Mouse (Mus musculus) layer of hippocampus, adult 18-20 months (tissue): ENCODE measurements around the gene Samd11. TPM values are rescaled to one million over a fixed set of nuclear protein-coding genes. Genes with fewer than 3 reads are reported as not detected.

Experiments
- DNase-seq, 2 experiments: peaks; one replicate each; pipeline ENCODE4 v3.0.0; 2022; ENCODE audit warnings: low spot score in 2 of 2
- long read RNA-seq: library from polyadenylated mRNA; stranded (forward); transcript quantifications from one replicate; pipeline ENCODE4 v2.0.0, GENCODE M21; 2021
- total RNA-seq, 2 experiments: library from RNA; stranded (reverse); gene quantifications; 2 replicates each; pipeline ENCODE4 v1.2.3; 2021

Samd11 gene
- 1 to 10 TPM; 4.5 to 5.6 TPM for total RNA-seq
- long read RNA-seq, partial matches to known transcripts: 0 of 4 reads
- long read RNA-seq, other reads (novel, unspliced or antisense): 4 of 4 reads

GRCm38 (mm10) chr4:156255078-156255839, at the start of gene Samd11:
Gene Samd11, minus strand, starts transcription at chr4:156255657.
- no peak for DNase-seq

- DNase-seq: no peak
Measured at GRCm38 (mm10) chr4:156254361-156255077, 938 bp downstream of the Samd11 start.

- DNase-seq: no peak
Measured at GRCm38 (mm10) chr4:156253043-156253442, 2.4 kb downstream of the Samd11 start.

GRCm38 (mm10) chr4:156252619-156253018, 2.8 kb downstream of the Samd11 start:
- DNase-seq: no peak

GRCm38 (mm10) chr4:156252140-156252539, 3.3 kb downstream of the Samd11 start:
- DNase-seq: no peak

GRCm38 (mm10) chr4:156251081-156251480, 4.4 kb downstream of the Samd11 start:
- DNase-seq: no peak

- DNase-seq: no peak
Measured at GRCm38 (mm10) chr4:156249567-156249966, 5.9 kb downstream of the Samd11 start.

GRCm38 (mm10) chr4:156236651-156237447, 18.6 kb downstream of the Samd11 start:
- DNase-seq: no peak

GRCm38 (mm10) chr4:156235808-156236533, 19.5 kb downstream of the Samd11 start, which contains the start of gene Noc2l:
Gene Noc2l, plus strand, starts transcription at chr4:156236010.
- DNase-seq: peak; percentile 88 to 91

GRCm38 (mm10) chr4:156235360-156235770, 20.1 kb downstream of the Samd11 start:
- no peak for DNase-seq

- peak; percentile 62 to 71 for DNase-seq
Measured at GRCm38 (mm10) chr4:156234701-156235213, 20.7 kb downstream of the Samd11 start, which contains the start of gene Plekhn1. Gene Plekhn1, minus strand, starts transcription at chr4:156234857.

GRCm38 (mm10) chr4:156234021-156234501, 21.4 kb downstream of the Samd11 start:
- DNase-seq: no peak

- DNase-seq: no peak
Measured at GRCm38 (mm10) chr4:156228393-156229024, 26.9 kb downstream of the Samd11 start.

GRCm38 (mm10) chr4:156227752-156228392, 27.6 kb downstream of the Samd11 start:
- no peak for DNase-seq

GRCm38 (mm10) chr4:156224276-156224675, 31.2 kb downstream of the Samd11 start:
- DNase-seq: no peak

- DNase-seq: no peak
Measured at GRCm38 (mm10) chr4:156219936-156220335, 35.5 kb downstream of the Samd11 start.

GRCm38 (mm10) chr4:156217838-156218237, 37.6 kb downstream of the Samd11 start:
- no peak for DNase-seq

GRCm38 (mm10) chr4:156217022-156217669, 38.3 kb downstream of the Samd11 start:
- DNase-seq: no peak

GRCm38 (mm10) chr4:156216196-156216595, 39.3 kb downstream of the Samd11 start:
- no peak for DNase-seq
